Mouse (Mus musculus): ENCODE data around the gene 1700092M07Rik.
A peak's percentile ranks its signal among the peaks of the same experiment; 100 is the strongest.
"Not testable (repeated sequence)": the region's sequence is repeated elsewhere in the genome, so short reads cannot be mapped to it uniquely, and the experiment has no call there.

1700092M07Rik gene

DNA sequence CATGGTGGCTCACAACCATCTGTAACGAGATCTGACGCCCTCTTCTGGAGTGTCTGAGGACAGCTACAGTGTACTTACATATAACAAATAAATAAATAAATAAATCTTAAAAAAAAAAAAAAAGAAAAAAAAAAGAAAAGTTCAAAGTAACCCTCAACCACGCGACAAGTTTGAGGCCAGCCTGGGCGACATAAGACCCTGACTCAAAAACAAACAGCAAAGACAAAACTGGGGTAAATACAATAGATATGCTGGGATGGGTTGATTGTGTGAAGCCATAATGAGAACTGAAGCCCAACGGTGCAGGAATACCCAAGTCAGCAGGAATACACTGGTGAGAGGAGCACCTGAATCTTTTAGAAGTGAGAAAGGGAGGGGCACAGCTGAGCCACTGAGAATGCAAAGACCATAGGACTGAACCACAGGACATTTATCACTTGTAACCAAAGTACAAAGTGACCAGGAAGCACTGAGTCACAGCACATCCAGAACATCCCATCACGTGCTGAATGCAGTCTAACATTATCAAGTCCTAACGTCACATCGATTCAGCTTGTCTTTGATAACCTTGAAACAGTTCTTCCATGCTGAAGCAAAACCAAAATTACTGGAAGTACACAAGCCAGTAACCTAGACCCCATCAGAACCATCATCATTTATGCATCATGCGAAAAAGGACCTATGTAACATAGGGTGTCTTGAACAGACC lies 23.6 kb upstream of the 1700092M07Rik start:
- DNase-seq (ENCODE audit: low spot score in 2 of 2), result peak in 1 of 2 experiments; percentile 19

DNA sequence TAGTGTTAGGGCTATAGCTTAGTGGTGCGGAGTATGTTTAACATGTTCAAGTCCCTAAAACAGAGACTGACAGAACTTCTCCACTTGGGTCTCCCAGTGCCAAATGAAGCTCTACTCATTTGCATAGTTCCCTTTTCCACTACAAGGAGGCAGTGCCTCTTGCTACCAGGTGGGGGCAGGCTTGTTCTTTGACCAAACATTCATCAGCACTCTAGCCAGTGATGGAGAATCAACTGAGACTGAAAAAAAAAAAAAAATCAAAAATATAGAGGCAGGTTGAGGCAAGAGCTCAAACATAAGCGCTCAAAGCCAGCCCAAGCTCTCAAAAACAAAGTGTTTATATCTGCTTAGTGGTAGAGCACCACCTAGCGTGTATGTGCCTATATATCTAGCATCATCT lies 22.2 kb upstream of the 1700092M07Rik start:
- DNase-seq (ENCODE audit: low spot score in 2 of 2), result peak; percentile 71 to 80

DNA sequence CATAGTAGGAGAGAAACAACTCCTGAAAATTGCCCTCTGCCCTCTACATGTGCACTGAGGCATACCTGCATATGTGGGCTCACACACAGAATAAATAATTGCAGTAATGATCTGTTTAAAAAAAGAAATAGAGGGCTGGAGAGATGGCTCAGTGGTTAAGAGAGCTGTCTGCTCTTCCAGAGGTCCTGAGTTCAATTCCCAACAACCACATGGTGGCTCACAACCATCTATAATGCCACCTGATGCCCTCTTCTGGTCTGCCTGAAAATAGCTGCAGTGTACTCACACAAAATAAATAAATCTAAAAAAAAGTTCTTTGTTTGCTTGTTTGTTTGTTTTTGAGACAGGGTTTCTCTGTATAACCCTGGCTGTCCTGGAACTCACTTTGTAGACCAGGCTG lies 21.5 kb upstream of the 1700092M07Rik start:
- DNase-seq (ENCODE audit: low spot score in 2 of 2), result not testable (repeated sequence)

DNA sequence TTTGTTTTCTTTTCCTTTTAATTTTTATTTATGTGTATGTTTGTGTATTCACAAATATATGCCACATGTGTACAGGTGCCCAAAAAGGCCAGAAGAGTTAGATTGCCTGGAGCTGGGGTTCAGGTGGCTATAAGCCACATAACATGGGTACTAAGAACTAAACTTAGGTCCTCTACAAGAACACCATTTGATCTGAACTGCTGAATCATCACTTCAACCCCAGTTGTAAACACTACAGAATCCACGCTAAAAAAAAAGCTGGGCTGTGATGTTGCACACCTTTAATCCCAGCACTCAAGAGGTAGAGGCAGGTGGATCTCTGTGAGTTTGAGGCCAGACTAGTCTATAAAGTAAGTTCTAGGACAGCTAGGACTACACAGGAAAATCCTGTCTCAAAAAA lies 19.1 kb upstream of the 1700092M07Rik start:
- DNase-seq (ENCODE audit: low spot score in 2 of 2), result no peak

DNA sequence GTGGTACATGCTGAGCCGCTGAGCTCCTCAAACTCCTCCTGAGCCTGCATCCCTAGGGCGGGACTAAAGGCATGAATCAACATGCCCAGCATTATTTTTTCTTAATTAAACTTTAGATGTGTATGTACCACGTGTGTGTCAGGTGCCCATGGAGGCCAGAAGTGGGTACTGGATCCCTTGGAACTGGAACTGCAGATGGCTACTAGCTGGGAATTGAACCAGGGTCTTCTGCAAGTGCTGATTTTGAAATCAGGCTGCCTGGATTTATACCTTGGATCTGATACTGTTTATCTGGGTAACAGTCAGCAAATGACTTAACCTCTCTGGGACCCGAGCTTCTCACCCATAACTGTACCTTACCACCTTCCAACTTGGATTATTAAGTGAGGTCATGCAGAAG lies 18.5 kb upstream of the 1700092M07Rik start:
- no peak for DNase-seq (ENCODE audit: low spot score in 2 of 2)

DNA sequence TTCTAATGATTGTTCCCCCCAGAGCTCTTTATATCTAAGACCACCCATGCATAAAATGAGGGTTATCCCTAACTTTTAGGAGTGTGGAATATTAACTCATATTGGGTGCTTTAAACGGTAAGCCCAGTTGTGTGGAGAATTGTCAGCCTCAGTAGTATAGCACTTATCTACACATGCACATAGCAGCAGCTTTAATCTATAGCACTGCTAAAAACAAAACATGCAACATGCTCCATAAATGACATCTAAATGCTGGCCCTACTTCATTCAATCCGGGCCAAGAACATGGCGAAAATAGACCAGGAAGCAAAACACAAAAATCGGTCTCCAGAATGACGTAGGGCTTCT lies 18.0 kb upstream of the 1700092M07Rik start:
- no peak for DNase-seq (ENCODE audit: low spot score in 2 of 2)

DNA sequence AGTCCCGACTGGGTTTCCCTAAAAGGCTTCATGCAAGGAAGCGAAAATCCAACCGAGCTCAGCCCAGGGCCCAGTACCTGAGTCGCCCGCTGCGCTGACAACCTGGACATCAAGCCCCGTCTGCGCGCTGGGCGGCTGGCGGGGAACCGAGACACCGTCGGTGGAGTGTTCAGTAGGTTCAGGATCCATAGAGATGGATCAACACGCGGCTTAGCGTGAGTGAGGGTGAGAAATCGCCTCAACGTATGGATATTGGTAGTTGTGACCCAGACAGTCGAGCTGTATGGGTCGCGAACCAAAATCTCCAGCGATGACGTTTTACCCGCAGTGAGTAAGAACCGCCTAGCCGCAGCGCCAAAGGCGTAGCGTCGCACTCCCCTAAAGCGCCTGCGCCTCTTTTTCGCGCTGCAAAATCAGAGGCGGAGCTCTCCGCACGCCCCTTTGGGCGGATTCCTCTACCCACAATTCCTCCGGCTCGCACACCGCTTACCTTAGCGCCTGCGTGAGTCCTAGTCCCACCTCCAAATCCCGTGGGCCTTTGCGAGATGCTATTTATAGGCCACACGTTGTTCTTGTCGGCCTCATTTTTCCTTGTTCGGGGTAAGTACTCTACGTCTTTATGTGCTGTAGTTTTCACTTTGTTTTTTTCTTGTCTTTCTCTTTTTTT lies 17.5 kb upstream of the 1700092M07Rik start, which contains the start of gene Slc3a2:
Slc3a2 (minus strand) TSS at position 463 of the 667 bp plus-strand sequence.
- DNase-seq (ENCODE audit: low spot score in 2 of 2), result peak; percentile 97 to 98

DNA sequence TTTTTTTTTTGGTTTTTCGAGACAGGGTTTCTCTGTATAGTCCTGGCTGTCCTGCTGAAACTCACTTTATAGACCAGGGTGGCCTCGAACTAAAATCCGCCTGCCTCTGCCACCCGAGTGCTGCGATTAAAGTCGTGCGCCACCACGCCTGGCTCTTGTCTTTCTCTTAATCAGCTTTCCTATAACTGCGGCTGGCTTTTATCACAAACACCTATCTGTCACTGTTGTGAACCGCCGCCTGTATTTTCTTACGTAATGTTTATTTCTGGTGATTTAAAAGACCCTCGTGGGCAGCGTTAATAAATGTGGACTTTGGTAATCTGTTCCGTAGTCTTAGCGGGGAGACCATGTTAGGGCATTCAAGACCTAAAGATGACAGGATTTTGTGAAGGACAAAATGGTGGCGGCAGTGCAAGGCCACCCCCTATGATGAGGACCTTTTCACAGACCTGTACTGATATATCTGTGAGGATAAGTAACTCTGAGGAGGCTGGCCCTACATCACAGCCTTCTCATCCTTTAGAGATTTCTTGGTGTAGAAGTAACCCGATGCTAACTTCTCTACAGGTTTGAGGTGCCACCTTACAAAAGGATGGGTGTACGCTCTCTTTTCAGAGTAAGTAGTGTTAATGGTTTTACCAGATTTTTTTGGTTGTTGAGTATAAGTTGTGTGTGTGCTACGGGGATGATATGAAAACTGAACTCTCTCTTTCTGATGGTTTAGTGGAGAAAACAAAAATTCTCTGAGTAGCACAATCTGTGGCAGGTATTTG lies 16.8 kb upstream of the 1700092M07Rik start:
- DNase-seq (ENCODE audit: low spot score in 2 of 2), result peak in 1 of 2 experiments; percentile 28

DNA sequence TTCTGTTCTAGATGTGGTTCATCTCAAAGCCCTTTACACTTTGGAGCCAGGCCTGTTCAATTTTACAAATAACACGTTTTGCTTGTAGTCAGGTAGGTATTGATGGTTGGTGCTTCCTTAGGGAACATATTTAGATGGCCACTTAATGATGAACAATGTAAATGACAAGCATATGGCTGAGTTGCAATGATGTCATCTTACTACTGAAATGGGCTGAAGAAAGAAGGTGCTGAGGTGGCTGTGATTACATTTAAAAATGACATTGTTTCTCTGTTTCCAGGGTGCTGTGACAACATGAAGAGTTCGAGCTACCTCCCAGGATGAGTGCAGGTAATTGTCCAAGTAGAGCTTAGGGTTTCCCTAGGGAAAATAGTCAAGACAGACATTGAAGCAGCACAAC lies 16.1 kb upstream of the 1700092M07Rik start:
- no peak for DNase-seq (ENCODE audit: low spot score in 2 of 2)

DNA sequence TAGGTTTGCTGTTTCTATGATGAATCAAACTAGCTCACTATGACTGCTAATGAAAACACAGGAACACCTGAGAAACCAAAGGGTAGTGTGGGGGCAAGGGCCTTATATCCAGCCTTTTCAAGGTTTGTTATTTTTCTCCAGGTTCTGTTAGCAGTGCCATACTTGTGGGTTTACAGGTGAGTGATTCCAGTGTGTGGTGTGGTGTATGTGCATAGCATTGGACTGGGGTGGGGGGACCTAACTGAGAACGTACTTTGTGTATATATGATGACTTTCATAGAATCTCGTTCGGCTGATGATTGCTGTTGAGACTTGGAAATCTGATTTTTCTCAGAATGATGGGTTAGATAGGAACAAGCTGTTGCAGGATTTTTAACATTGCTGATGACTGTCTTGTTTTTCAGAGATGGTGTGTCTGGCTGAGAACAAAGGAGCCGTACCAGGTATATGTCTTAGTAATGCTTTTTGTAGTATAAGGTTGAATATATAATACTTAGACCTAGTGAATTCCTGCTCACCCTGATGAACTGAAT lies 15.4 kb upstream of the 1700092M07Rik start:
- DNase-seq (ENCODE audit: low spot score in 2 of 2), result no peak

DNA sequence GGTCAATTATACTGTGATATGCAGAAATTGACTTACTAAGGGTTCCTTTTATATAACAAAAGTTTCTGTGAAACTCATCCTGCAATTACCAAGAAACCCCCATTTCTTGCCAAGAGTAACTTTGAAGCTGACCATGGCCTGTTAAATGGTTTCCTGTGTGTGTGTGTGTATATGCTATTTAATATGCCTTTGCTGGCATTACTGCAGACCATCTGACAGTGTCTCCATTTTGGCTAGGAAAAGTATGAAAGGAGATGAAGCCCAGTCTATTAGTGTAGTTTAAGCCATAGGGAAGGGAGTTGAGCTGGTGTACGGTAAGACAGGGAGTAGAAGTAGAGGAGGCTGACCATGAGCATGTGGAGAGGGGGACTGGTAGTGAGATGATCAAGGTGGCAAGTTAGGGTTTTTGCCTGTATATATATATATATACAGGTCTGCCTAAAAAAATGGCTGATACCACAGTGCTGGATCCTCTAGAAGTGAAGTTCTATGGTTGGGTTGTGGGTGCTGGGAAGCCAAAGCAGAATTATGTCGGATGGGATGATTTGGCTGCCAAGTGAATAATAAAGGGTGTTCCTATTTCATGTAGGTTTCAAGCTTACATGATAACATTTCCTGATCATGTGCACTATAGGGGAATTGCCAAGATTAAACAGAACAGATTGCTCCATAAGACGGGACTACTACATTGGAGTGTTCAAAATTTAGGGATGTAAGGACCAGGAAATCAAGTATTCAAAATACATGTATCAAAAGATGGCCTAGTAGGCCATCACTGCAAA lies 13.7 kb upstream of the 1700092M07Rik start:
- no peak for DNase-seq (ENCODE audit: low spot score in 2 of 2)

DNA sequence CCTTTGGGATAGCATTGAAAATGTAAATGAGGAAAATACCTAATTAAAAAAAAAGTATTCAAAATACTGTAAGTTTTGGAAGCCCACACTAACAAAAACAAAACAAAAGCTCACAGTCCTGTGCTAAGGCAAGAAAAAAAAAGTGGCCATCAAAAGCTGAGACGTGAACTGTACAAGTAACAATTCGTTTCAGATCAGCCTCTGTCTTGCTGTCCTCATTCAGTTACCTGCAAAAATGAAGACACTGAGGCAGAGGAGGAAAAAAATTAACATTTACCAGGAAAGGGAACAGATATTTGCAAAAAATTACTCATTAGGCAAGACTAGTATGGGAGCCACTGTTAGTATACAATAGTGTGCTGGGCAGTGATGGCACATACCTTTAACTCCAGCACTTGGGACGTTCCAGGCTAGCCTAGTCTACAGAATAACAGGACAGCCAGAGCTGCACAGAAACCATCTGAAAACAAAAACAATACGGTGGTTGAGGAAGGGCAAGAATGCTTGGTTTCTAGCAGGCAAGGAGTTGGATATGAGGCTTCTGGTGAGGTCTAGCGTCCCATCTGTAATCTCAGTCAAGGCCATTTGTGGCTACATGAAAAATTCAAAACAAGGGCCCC lies 12.9 kb upstream of the 1700092M07Rik start:
- no peak for DNase-seq (ENCODE audit: low spot score in 2 of 2)

DNA sequence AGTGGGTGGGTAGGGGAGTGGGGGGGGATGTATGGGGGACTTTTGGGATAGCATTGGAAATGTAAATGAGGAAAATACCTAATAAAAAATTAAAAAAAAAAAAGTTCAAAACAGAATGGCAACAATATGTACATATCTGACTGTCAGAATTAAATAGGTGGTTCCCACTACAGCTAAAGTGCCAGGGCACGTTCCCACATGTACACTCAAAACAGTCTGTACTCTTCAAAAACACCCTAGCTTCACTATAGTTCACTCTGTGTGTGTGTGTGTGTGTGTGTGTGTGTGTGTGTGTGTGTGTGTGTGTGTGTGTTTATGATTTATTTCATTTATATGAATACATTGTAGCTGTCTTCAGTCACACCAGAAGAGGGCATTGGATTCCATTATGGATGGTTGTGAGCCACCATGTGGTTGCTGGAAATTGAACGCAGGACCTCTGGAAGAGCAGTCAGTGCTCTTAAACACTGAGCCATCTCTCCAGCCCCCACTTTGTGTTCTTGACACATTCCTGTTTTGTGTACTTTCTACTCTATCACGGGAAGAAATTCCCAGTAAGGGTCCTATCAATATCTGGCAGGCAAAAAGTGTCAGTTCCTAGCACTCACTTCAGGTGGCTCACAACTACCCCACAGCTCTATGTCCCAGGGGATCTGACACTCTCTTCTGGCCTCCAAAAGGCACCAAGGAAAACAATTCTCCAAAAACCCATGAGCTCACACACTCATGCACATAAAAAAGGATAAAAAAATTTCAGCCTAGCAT lies 12.0 kb upstream of the 1700092M07Rik start:
- not testable (repeated sequence) for DNase-seq (ENCODE audit: low spot score in 2 of 2)

DNA sequence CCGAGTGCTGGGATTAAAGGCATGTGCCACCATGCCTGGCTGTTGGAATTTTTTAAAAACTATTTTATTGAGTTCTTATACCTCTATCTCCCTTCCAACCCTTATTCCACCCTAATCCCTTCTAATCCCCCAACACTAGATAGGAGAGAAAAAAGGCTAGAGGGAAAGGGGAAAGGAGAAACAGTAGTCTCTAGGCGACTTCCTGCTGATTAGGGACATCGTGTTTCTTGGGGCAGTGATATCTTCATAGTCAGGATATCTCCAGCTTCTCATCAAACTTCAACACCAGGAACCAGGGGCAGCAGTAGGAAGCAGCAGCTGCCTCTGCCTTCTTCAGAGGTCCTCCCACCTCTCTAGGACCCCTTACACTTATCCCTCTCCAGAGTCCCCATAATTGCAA lies 6.2 kb upstream of the 1700092M07Rik start:
- no peak for DNase-seq (ENCODE audit: low spot score in 2 of 2)

DNA sequence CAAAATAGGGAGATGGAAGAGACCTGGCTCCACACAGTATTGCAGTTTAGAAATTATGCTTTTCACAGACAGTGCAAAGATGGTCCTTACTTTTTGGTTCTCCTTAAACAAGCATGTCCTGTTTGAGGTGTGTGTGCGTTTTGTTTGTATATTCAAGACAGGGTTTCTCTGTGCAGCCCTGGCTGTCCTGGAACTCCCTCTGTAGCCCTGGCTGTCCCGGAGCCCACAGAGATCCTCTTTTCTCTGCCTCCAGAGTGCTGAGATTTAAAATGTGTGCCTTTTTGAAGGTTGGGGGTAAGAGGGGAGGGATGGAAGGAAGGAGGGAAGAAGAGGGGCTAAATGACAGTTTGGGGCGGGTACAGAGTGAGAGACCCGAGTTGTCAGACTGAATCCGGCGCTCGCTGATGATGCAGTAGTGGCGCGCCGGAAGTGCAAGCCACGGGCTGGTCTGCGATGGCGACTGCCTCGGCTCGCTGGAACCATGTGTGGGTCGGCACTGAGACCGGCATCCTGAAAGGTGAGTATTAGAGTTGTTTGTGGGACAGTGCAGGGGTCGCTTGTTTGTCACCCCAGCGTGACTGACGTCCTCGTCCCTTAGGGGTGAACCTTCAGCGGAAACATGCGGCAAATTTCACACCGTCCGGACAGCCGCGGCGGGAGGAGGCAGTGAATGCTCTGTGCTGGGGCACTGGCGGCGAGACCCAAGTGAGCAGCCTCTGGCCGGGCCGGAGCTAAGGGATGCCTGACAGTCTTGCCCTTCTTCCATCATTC lies 4.9 kb upstream of the 1700092M07Rik start, which contains the start of gene Wdr74:
Wdr74 (plus strand) TSS at position 439 of the 771 bp plus-strand sequence.
- DNase-seq (ENCODE audit: low spot score in 2 of 2), result peak; percentile 83 to 88

DNA sequence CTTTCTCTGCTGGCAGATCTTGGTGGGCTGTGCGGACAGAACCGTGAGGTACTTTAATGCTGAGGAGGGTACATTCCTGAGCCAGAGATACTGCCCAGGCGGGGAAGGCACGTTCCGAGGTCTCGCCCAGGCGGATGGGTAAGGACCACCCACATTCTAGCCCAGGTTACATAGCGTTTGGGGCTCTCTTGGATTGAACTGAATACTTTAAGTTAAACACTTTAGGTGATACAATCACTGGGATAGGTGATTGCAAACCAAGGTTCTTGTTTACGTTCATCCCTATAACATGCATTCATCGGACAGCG lies 4.4 kb upstream of the 1700092M07Rik start:
- DNase-seq (ENCODE audit: low spot score in 2 of 2), result no peak

DNA sequence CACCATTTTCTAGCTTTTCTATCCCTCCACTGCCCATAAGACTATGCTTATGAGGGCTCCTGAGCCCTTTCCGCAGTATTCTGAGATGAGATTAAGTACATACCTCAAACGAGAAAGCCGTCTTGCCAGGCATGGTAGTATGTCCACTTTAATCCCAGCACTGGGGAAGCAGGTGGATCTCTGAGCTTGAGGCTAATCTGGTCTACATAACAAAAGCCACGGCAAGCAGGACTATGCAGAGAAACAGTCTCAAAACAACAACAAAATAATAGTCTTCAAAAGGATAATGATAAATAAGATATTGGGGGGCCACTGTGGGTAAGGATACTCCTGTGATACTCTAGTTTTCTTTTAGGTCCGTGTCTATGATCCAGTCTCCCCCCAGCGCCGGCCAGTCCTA lies 1.6 kb upstream of the 1700092M07Rik start:
- no peak for DNase-seq (ENCODE audit: low spot score in 2 of 2)

DNA sequence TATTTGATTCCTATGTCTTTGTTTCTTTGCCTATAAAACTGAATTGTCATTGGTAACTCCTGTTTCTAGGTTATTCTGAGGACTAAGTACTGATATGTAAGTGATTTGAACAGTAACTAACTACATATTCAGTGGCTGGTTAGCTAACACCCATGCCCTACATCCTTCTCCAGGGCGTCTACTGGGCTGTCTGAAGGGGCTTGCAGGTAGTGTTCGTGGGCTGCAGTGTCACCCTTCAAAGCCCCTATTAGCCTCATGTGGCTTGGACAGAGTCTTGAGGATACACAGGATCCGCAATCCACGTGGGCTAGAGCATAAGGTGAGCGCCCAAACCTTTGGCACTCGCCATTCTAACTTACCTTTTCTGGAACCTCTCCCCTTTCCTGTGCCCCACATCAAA lies 872 bp upstream of the 1700092M07Rik start:
- no peak for DNase-seq (ENCODE audit: low spot score in 2 of 2)

DNA sequence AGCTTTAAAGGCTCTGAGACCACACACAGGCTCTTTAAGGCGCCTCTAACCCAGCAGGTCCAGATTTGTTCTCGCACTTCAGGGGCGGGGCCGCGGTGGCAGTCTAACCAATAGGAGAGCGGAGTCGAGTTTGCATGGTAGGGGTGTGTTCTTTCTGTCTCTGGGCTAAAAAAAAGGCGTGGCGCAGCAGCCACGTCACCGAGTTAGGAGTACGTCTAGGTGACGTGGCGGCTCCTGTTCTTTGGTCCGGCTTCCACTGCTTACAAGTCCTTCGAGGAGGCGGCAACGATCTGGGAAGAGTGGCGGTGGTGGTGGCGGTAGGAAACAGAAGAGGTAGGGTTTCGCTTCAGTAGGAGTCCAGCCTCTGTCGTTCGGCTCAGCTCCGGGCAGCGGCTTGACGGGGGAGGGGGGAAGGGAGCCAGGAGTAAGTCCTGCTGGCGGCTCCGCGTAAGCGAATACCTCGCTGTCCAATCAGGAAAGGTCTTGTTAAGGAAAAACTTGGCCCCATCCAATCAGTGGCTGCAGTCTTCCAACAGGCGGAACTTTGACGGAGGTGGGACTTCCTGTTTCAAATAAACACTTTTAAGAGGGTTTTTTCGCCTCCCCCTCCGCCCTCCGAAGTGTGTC lies 838 bp downstream of the 1700092M07Rik start, which contains the start of gene Stx5a:
Stx5a (plus strand) TSS at position 171 of the 627 bp plus-strand sequence.
- peak; percentile 96 for DNase-seq (ENCODE audit: low spot score in 2 of 2)
